In the genomic region with DNA sequence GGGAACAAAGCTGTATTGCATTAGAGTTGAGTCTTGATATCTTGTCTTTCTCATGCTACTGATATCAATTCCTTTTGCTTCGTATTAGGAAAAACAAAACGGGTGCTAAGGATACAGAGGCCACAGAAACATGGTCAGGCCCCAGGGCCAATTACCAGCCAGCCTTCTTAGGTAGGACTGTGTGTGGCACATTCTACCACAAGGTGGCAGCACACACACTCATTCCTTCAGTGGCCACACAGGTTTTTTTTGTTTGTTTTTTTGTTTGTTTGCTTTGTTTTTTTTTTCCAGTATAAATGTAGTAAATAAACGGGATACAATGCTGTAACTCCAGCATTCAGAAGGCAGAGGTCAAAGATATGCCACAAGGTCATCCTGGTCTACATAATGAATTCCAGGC, we compare ENCODE assay signal across 9 mouse cellular contexts. TPM values are rescaled to one million over a fixed set of nuclear protein-coding genes. Genes with fewer than 3 reads are reported as not detected.
DNase-seq lines count a peak whose midpoint lies in the region; ATAC-seq and TF ChIP-seq lines count a peak whose summit lies in the region.
"Had no signal": no experiment of that assay in that cellular context is flagged by ENCODE, and none has a peak within 500 bp of the region (broad histone marks: within the 10 kb centered on the region; RNA-seq: fewer than 3 reads in every experiment).

No protein-coding gene starts in this region.

- H3K9ac ChIP-seq in kidney, embryonic 15.5 days: no peak overlapping the region
- H3K9ac ChIP-seq in forebrain, embryonic 14.5 days (ENCODE audit: low read length): no peak overlapping the region
- H3K9ac ChIP-seq: midbrain, embryonic 12.5 days had no signal

- no peak for TF ChIP-seq POLR2A in bone marrow macrophage, adult 2 months (IDR thresholded peaks at IDR 0.05; ENCODE audit: borderline replicate concordance, low read depth, low read length)

- H3K4me3 ChIP-seq in kidney, embryonic 15.5 days (replicated peaks): no peak overlapping the region
- H3K4me3 ChIP-seq in bone marrow macrophage, adult 2 months (ENCODE audit: insufficient read depth, low read length): no peak overlapping the region
- H3K4me3 ChIP-seq in forebrain, embryonic 14.5 days (ENCODE audit: low read depth, low read length): no peak overlapping the region
- H3K4me3 ChIP-seq: midbrain, embryonic 12.5 days had no signal

- intact Hi-C loops in left cerebral cortex, postnatal 25 days (cut with DNase I): loop anchor here (1.0 to 10.0 kb wide), 4 partner anchors 167 to 377 kb away; no protein-coding TSS in a partner anchor

- H3K4me2 ChIP-seq in kidney, embryonic 15.5 days: no peak overlapping the region
- no peak overlapping the region for H3K4me2 ChIP-seq in forebrain, embryonic 14.5 days (ENCODE audit: low read length)
- H3K4me2 ChIP-seq: midbrain, embryonic 12.5 days had no signal

- H3K27ac ChIP-seq in kidney, embryonic 15.5 days: no peak overlapping the region
- H3K27ac ChIP-seq in bone marrow macrophage, adult 2 months (ENCODE audit: insufficient read depth, low read depth, low read length): no peak overlapping the region
- H3K27ac ChIP-seq in forebrain, embryonic 14.5 days (ENCODE audit: low read depth, low read length): no peak overlapping the region
- H3K27ac ChIP-seq: midbrain, embryonic 12.5 days had no signal

- H3K9me3 ChIP-seq in kidney, embryonic 15.5 days (replicated peaks): no peaks in the 10 kb centered on the region
- H3K9me3 ChIP-seq in forebrain, embryonic 14.5 days (replicated peaks; ENCODE audit: control insufficient read depth, low read length): no peaks in the 10 kb centered on the region
- H3K9me3 ChIP-seq: midbrain, embryonic 12.5 days had no signal

- WGBS in kidney, embryonic 15.5 days: 12% methylated on average over 3 of the region's 3 CpGs
- WGBS in forebrain, embryonic 14.5 days: 15% methylated on average over 3 of the region's 3 CpGs

- TF ChIP-seq CTCF in bone marrow macrophage, adult 2 months (IDR thresholded peaks at IDR 0.05; ENCODE audit: low read depth, low read length): peak; percentile 56; the same call in 1 of the 2 replicates

- H3K27me3 ChIP-seq in kidney, embryonic 15.5 days: no peaks in the 10 kb centered on the region
- no peaks in the 10 kb centered on the region for H3K27me3 ChIP-seq in forebrain, embryonic 14.5 days (replicated peaks; ENCODE audit: control insufficient read depth, insufficient read depth, low read length)

- peaks cover 28% of the 10 kb centered on the region for H3K4me1 ChIP-seq in kidney, embryonic 15.5 days
- peaks cover 21% of the 10 kb centered on the region for H3K4me1 ChIP-seq in bone marrow macrophage, adult 2 months (ENCODE audit: control insufficient read depth, insufficient read depth, low read length)
- H3K4me1 ChIP-seq in forebrain, embryonic 14.5 days (ENCODE audit: control insufficient read depth, insufficient read depth, low read length): peaks cover 2% of the 10 kb centered on the region; the same call in 1 of the 2 replicates

- no peaks in the 10 kb centered on the region for H3K36me3 ChIP-seq in kidney, embryonic 15.5 days
- no peaks in the 10 kb centered on the region for H3K36me3 ChIP-seq in forebrain, embryonic 14.5 days (ENCODE audit: control insufficient read depth, insufficient read depth, low read length)
- H3K36me3 ChIP-seq: midbrain, embryonic 12.5 days had no signal

- peak; percentile 70 for DNase-seq in kidney, adult 9 months
- peak; percentile 76 for DNase-seq in ES-CJ7 (ENCODE audit: low read depth, low spot score)
- peak; percentile 84 for DNase-seq in forebrain, embryonic 14.5 days (ENCODE audit: low spot score)
- peak; percentile 48 to 69 for DNase-seq in left cerebral cortex, postnatal 25 days (ENCODE audit: low spot score in 2 of 2)
- peak; percentile 44 for DNase-seq in neural tube, embryonic 10.5 days (ENCODE audit: extremely low spot score, low spot score)
- no peak for DNase-seq in yolk sac, embryonic 10.5 days (ENCODE audit: low spot score)

- ATAC-seq in kidney, embryonic 15.5 days (replicated peaks; ENCODE audit: low FRiP score): no peak
- peak; percentile 59 for ATAC-seq in forebrain, embryonic 14.5 days

RNA-seq across cellular contexts. Expression of gene Aqp11, which starts 7.2 kb away (rescaled TPM):
- polyA plus RNA-seq in kidney, embryonic 15.5 days (2015; fragmentation: Nextera tagmentation; extraction: Ambion mirVana): 16.5 and 18.5 TPM in 2 replicates
- 1.6 TPM in 1 of 2 replicates, not detected in the other for polyA plus RNA-seq in bone marrow macrophage, adult 2 months (2012; ENCODE audit: insufficient read depth, insufficient read length, missing spikeins)
- 9.3 and 12.8 TPM in 2 replicates for polyA plus RNA-seq in forebrain, embryonic 14.5 days (2014; fragmentation: Nextera tagmentation; extraction: Ambion mirVana)
- total RNA-seq in left cerebral cortex, postnatal 25 days (2021): 10 to 100 TPM; 22.9 to 27.5 TPM

RNA-seq across cellular contexts. Expression of gene Pak1, which starts 43.0 kb away (rescaled TPM):
- 16.4 and 17.2 TPM in 2 replicates for polyA plus RNA-seq in kidney, embryonic 15.5 days (2015; fragmentation: Nextera tagmentation; extraction: Ambion mirVana)
- 90.9 and 92.7 TPM in 2 replicates for polyA plus RNA-seq in bone marrow macrophage, adult 2 months (2012; ENCODE audit: insufficient read depth, insufficient read length, missing spikeins)
- 131 and 140 TPM in 2 replicates for polyA plus RNA-seq in forebrain, embryonic 14.5 days (2014; fragmentation: Nextera tagmentation; extraction: Ambion mirVana)
- total RNA-seq in left cerebral cortex, postnatal 25 days (2021): 100 to 1,000 TPM; 401 to 458 TPM

RNA-seq across cellular contexts. Expression of gene Clns1a, which starts 48.9 kb away (rescaled TPM):
- polyA plus RNA-seq in kidney, embryonic 15.5 days (2015; fragmentation: Nextera tagmentation; extraction: Ambion mirVana): 193 and 202 TPM in 2 replicates
- polyA plus RNA-seq in bone marrow macrophage, adult 2 months (2012; ENCODE audit: insufficient read depth, insufficient read length, missing spikeins): 35.4 and 41.0 TPM in 2 replicates
- polyA plus RNA-seq in forebrain, embryonic 14.5 days (2014; fragmentation: Nextera tagmentation; extraction: Ambion mirVana): 229 and 233 TPM in 2 replicates
- total RNA-seq in left cerebral cortex, postnatal 25 days (2021): 10 to 100 TPM; 76.2 to 89.9 TPM
